Mouse (Mus musculus) cerebellum, adult 8-10 months (tissue): ENCODE measurements at regions not wholly inside any gene's neighbourhood (a gene's known extent, or its start where the extent isn't known, plus 50 kb on each side); places are given as distances from the start of the nearest gene placed in this dataset.
A peak's percentile ranks its signal among the peaks of the same experiment; 100 is the strongest.
"Not testable (repeated sequence)": the region's sequence is repeated elsewhere in the genome, so short reads cannot be mapped to it uniquely, and the experiment has no call there.

ENCODE experiments used
- DNase-seq: peaks from one replicate; pipeline ENCODE4 v3.0.0; 2022

DNA sequence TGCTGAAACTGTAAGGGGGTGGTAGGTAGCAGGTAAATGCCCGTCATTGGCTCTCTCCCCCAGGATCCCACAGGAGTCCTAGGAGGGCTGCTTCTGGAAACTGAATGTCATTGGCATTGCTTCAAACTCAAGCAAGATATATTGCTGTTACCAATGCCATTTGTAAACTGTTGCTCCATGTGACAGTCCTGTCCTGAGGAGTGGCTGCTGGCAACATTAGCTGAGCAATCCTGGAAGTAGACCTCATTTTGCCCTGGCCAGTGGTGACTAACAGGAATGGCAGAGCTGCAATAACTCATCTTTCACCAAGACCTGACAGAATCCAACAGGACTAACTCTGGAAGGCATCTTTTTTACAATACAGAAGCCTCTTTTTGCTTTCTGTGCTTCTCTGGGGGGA, 143.2 kb downstream of the Gm815 start:
- no peak for DNase-seq

DNA sequence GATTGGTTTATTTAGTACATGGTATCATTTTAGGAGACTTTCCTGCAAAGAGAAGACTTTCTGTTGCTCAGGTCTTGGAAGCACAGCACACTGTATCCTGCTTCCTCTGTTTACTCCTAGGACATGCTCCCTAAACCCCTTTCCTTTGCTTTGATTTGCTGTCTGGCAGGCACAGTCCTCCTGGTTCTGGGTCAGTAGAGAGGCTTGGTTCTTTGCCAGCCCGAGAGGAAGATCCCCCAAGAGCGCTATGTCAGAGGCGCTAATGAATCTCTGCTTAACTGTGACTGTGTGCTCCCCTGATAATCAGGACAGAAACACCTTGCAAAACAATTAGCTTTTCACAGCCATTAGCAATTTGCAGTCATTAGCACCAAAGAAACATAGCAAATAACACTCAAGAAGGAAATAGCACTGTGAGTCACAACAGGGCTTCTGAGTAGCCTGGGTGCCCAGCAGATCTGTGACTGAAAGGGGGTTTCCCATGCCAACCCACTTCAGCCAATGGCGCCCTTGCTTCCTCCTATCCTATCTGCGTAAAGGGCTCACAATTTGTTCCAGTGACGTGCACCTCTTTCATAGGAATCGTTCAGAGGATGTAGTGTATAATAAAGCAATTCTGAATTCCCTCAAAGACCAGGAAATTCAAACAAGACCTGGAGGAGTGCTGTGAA, 145.5 kb downstream of the Gm815 start:
- no peak for DNase-seq

DNA sequence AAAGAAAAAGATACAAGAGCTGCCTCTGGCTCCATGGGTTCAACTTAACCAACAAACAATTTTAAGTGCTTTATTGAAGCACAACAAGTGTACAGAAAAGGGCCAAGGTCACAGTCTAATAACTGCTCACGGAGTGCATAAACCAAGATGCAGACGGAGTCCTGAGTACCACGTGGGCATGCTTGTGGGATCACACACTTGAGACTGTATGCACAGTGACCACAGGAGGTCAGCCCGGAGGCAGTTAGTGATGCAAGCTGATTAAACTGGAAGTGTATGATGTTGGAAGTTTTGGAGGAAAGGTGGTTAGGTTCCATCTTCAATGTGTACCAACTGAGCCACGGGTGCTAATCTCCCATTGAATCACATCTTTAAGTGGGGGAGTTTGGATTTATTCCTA, 146.9 kb downstream of the Gm815 start:
- DNase-seq: no peak

DNA sequence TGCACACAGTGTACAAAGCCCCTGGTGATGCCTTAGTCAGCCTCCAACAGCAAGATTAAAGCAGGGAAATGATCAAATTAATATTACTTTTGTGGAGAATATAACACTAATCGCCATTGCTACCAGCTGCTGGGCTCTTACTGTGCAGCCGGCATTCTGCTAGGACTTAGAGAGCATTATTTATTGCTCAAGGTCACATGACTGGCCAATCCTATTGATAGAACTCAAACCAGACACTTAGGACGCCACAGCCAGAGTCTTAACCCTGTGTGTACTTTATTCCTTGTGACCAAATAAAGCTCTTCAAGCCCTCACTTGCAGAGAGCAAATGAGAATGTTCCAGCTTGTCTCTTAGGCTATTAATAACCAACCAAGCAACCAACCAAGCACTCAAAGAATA, 152.6 kb downstream of the Gm815 start:
- DNase-seq: no peak

DNA sequence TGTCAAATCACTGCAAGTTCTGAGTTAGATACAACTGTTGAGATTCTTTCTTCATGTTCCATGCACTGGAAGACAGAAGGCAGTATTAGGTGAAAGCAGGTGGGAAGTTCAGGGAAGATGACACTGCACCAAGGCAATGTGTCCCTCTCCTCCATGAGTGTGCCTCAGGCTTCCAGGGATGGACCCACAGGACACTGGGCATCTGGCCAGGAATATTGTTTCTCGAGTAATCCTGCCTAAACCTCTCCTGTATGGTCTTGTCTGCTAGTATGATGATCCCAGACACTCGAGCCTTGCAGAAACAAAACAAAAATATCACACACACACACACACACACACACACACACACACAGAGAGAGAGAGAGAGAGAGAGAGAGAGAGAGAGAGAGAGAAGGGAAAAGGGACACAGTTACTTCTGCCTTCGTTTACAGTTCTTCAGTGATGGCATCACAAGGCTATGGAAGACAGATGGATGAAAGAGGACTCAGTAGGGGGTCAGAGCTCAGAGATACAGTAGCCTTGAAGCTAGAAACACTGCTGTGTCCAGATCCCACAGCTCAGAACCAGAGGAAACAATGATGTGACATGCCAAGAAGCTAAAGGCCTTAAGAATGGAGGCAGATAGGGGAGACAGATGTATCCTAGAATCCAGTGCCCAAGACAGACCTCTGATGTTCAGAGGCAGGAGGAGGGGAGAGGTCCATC, 154.8 kb downstream of the Gm815 start:
- DNase-seq: peak; percentile 19

DNA sequence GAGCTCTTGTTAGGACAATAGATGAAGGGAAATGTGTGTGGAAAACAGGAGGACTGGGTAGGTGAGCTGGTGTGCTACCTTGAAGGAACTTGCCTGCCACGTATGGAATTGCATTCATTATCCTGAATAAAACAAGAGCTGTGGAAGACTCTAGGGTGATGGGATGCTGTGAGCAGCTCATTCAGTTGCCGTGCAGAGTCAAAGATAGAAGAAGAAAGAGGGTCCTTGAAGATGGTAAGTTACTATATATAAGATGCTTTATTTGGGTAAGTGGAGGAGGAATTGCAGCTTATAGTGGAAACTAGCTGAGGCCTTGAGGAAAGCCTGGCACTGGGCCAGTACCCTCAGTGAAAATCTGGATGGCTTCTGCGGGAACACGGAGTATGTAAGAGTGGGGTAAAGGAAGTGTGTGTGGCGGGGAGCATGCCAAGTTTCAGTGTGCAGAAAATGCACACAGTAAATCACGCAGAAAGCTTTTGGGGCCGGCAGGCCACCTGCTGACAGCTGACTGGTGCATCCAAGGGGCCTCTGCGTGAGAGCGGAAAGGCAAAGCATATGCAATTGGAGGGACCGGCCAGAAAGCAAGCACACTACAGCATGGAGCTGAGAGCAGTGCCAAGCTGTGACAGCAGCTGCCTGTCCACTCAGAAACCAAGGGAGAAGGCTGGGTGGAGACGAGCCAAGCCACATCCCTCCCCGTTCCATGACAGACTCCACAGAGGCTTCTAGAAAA, 149.7 kb upstream of the Vldlr start:
- DNase-seq: peak; percentile 69

DNA sequence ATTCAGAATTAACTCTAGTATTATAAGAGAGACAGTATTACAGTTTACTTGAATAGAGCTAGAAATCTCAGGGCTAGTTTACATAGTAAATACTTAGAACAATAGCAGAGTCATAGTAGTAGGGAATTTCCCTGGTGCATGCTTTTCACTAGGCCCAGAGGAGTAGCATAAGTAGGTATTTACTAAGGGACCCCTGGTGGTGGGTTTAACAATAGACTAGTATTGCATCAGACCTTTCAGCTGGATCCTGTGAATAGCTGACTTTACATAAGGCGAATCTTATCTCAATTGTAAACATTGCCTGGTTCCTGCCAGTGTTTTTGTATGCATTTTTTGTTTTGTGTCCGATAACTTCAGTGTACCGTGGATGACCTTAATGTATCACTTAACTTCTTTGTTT, 143.0 kb upstream of the Vldlr start:
- DNase-seq: no peak

DNA sequence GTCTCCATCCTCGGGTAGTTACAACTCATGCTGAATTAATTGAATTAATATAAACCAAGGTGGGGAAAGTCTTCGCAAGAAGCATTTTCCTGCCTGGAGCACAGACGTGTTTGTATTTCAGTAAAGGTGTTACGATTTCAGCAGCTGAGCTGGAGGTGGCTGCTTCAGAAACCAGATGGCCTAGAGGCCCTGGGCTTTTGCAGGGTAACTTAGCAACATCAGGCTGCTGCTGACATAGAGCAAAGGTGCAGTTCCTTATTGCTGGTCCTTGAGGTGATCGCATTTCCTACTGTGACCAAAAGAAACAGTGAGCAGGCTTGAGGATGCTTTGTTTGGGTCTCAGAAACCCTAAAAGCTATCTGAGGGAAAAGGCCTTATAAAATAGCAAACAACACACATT, 141.3 kb upstream of the Vldlr start:
- DNase-seq: no peak

DNA sequence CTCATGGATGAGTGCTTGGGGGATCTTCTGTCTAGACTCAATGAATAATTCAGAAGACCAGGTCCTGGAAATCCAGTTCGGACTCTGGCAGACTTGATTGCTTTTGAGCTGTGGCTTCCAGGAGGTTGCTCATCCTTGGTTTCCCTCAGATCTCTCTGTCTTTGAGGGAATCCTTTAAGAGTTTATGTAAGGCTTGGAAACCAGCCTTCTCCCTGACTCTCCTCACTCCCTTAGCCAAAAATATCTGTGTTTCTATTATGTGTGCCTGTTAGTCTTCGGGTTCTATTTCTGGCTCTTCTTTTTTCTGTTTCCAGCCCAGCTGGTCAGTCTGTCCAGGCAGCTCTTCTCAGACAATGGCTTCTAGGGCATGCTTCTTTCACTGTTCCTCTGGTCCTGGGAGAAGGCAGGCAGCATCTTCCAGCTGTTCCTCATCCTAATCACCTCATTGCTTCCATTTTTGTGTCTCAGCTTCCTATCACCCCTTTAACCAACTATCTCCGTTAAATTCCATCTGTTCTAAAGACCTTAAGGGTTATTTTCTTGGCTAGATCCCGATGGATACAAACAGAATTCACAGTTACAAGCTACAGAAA, 139.3 kb upstream of the Vldlr start:
- DNase-seq: no peak

DNA sequence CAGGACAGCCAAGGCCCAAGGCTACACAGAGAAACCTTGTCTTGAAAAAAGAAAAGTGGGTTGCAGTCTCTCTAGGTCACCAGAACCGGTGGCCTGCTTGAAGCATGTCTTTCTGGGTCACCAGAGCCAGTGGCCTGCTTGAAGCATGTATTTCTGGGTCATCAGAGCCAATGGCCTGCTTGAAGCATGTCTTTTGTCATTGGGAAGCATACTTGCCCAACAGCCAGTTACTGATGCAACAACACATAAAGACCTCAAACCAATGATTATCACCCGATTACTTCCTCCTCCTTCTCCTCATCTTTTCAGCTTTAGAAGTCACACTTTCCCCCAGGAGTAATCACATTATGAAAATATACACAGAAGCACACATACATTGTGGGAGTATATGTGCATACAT, 128.9 kb upstream of the Vldlr start:
- no peak for DNase-seq

DNA sequence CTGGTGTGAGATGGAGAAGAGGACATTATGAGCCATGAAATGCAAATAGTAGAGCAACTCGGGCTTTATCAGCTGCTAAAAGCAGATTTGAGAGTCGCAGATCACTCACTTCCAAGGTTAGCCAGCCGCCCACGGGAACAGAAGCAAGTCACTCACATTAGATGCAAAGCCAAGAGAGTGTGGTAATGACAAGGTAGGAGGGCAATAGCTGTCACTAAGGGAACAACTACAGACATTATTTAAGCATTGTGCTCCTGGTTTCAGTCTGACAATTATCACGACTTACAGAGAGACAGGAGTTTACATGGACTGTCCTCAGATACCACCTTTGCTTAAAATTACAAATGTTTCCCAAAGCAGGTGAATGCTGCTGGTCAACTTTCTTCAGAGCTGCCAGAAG, 128.5 kb upstream of the Vldlr start:
- no peak for DNase-seq

DNA sequence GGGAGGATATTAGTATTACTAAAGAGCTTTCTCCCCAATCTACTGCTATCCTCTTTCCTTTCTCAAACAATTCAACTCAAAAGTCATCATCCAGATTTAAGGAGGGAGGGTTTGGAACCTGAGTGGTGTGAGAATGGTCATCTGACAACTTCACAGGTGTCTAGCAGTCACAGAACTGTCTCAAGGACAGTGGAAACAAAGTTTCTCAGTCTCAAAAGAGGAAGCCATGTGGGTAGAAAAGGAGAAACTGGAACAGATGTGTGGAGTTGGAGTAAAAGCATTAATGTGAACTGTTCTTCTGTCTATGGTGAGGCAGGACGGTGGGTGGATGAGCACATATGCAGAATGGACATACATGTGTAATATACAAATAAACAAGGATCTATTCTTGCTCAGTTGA, 127.2 kb upstream of the Vldlr start:
- no peak for DNase-seq

DNA sequence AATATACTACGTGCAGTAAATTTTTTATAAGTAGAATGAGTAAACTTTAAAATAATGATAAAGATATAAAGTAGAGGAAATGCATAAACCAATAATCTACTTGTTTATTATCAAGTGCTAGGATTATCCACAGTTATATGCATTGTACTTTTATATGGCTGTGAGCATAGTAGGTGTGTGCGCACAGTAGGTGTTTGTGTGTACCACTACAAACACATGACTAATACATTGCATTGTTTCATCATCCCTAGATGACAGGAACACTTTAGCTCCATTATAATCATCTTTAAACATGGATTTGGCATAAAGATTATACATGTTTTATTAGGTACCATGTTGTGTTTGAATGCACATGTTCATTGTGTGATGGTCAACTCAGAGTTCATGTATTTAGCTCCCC, 124.7 kb upstream of the Vldlr start:
- DNase-seq: no peak

DNA sequence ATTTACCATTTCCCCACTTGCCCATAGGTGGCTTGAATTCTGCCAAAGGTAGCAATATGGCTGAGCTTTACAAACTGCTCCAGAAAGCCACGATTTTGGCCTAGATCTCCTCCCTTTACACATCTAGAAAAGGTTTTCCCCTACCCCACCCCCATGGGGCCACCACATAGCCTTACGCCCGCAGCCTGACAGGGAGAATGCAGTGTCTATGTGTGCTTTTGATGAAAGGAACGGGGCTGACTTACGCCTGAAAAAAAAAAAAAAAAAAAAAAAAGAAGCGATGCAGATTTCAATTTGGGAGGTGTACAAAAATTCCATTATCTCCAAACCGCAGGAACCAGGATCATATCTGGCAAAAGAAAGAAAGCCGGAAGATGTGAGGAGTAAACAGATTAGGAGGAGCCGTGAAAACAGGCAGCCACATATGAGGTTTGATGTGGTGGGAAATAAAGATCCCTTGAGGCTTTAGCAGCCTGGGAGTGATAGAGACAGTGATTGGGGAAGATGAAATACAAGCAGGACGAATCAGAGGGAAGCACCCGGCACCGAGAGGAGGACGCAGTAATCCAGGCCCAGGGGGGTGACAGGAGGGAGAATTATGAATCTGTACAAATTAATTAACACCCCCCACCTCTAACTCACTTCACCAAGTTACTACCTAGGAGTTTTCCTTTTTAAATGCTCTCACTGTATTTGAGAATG, 121.4 kb upstream of the Vldlr start:
- no peak for DNase-seq

DNA sequence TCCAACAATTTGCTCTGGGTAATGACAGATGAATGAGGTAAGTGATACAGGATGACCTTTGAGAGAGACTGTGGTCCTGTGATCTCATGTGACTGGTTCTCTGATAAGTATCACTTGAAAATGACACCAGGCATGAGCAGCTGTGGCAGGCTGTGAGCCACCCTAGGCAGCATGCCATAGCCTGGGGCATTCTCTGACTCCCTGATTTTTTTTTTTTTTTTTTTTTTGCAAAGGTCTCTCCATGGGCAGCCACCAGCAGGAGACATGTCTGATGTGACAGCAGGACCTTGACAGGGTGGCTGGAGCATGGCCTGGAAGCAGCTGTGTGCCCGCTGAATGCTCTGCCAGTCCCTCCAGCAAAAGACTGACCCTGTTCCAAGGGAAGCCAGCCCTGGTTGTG, 116.4 kb upstream of the Vldlr start:
- no peak for DNase-seq

DNA sequence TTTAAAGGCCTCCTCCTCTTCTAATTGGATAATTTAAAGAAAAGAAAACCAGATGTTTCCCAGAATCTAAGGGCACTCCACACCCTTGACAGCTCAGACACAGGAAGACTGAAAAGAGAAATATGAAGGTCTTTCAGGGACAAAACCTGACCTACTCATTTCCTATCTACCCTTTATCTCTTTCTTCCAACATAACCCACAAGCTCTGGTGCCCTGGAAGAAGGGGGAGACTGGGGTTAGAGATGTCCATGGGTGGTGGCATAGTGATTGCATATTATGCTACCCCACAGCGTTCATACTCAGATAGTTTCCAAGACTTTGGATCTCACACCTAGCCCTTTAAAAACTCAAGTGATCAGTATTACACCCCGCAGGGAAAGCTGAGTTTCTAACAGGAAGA, 105.8 kb upstream of the Vldlr start:
- DNase-seq: no peak

DNA sequence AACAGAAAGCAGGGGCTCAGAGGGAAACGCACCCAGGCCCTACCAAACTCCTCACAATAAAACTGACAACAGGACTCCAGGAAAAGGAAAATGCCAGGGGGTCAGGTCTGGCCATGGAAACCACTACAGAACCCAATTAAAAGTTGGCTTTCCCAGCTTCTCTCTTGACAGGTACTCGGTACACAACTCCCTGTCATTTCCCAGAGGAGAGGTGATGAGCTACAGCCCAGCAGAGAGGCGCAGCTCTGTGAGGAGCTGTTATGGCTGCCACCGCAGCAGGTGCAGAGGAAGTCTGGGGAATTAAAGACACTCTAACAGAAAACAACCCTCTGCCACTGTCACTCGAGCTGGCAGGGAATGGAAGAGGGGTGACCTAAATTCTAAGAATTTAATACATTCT, 95.4 kb upstream of the Vldlr start:
- DNase-seq: no peak

DNA sequence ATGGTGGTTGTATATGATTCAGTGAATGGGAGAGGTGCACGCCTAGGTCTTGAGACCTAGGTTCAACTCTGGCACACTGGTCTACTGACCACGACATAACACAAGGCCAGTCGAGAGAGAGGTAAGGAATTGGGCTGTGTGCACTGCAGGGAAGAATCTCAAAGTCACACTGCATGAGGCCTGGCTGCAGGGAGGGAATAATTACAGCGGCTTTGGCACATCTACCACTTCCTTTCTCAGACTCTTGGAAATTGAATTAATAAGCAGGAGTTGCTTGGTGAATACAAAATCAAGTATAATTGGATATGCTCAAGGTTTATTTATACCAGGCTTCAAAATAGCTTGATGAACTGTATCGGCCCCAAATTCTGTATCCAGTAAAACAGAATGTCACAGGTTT, 93.9 kb upstream of the Vldlr start:
- no peak for DNase-seq

DNA sequence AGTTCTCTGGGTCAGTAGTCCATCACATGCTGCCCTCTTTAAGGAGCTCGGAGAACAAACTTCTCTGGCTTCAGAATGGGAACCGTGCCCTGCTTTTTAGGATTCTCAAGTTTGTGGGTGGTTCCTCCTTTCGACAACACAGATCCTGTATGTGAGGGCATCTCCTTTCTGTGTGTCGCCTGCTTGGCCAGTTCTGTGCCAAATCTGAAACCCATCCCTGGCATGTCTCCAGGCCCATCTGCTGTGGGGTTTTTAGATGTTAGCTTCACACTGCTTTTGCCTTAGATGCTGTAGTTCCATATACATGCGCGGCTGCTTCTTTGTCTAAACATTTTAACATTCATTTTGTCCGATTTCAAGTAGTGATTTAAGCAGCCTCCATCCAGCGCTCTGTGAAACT, 93.0 kb upstream of the Vldlr start:
- DNase-seq: peak; percentile 74

DNA sequence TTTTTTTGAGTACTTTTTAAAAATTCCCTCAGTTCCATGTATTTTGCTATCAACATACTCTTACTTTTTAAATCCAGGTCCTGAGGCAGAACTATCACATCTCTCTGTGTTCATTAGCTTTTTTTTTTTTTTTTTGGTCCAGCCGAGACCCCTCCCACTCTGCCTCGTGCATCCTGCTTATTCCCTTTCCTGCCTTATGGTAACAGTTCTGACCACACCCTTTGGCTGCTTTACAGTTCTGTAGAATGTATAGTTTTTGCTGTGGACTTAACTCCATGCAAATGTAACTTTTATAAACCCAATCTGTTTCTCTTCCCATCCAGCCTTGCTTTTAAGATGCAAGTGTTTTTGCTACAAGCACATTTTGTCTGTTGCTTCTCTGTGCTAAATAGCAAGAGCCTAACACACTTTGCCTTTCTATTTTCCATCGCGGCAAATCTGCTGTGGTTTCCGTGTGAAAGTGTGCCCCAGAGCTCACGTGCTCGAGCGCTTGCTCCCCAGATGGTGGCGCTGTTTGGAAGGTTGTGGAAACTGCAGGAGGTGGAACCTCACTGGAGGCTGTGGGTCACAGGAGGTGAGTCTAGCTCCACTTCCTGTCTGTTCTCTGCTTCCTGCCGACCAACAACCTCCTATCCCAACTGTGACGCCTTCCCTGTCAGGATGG, 92.3 kb upstream of the Vldlr start:
- peak; percentile 25 for DNase-seq

DNA sequence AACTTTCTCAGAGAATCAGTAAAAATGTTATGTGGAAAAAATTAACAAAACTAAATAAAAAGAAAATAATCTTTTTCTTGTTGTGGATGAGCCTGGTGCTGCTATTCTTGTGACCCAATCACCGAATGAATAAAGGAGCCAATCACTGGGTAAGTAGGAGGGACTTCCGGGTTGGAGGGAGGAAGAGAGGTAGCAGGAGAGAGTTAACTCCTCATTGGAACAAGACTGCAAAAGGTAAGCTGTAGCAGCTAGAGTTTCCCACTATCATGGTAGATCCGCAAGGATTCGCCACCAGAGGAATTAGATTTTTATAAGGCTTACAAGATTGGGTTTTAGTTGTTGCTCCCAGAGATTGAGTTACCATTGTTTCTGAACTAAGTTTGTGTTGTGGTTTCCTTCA, 87.8 kb upstream of the Vldlr start:
- DNase-seq: not testable (repeated sequence)

DNA sequence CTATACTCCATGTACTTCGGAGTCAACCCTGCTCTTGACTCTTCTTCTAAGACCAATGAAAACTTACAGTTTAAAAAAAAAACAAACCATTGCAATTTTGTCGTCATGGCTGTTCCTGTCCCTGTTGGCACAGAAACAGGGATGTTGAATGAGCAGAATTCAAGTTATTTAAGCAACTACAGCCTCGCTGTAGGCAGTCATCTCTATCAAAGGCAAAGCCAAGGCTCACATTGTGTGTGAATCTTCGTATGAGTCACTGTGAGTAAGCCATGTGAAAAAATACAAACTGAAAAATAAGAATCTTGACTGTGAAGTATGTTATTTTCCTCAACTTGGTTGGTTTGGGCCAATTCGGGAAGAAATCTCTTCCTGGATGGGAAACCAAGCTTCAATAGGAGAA, 81.9 kb upstream of the Vldlr start:
- DNase-seq: no peak

DNA sequence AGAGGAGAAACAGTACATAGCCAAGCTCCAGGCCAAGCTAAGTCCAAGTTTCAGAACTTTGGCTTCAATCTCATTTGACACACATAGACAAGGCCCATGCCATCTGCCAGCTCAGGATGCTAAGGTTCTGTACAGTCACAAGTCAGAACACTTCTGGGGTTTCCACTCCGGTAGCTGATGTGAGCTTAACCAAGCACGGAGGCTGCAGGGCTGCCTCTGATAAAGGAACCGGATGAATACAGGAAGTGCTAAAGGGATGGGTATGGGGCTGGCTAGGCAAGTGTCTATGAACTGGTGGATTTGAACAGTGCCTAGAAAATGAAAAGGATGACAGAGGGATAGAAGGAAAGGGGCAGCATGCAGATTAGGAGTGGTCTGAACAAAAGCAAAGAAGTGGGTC, 75.4 kb upstream of the Vldlr start:
- DNase-seq: no peak
